Mouse (Mus musculus) Patski (cell line): ENCODE measurements around the gene Cdc40. TPM values are rescaled to one million over a fixed set of nuclear protein-coding genes. Genes with fewer than 3 reads are reported as not detected.

Experiments
- ATAC-seq: fragments of 100-300 bp; one replicate; pipeline ENCODE4 v1.8.0; 2021
- CTCF ChIA-PET: fragments of 350-600 bp; sonication (Branson Sonifier 250); formaldehyde crosslinking; loops from one replicate; lab custom pipeline; 2022; ENCODE audit warnings: inconsistent platforms; lab: Charles Lee
- POLR2A ChIA-PET: fragments of 350-600 bp; sonication (Branson Sonifier 250); formaldehyde crosslinking; loops from one replicate; lab custom pipeline; 2022; ENCODE audit warnings: antibody characterized with exemption, inconsistent platforms; lab: Charles Lee
- DNase-seq: peaks from one replicate; pipeline ENCODE4 v3.0.0-alpha.2; 2011; ENCODE audit warnings: low read depth, low spot score
- H3K27me3 ChIP-seq: fragments of 371-371 bp; one replicate; pipeline ENCODE4 v1.5.1; 2021
- CTCF ChIP-seq: fragments of 100-300 bp; IDR thresholded peaks from one replicate; pipeline ENCODE4 v1.5.1; 2021
- in situ Hi-C: fragments of 300-500 bp; cut with MboI; formaldehyde crosslinking; loops from 3 replicates; pipeline ENCODE4 v1.11.1; 2018; ENCODE audit warnings: low pct_unique_long_range_greater_than_20kb, mixed read lengths
- polyA plus RNA-seq: library from polyadenylated mRNA; unstranded; gene quantifications from one replicate; pipeline ENCODE4 v1.2.3, GENCODE M21; 2021

Cdc40 gene
- polyA plus RNA-seq, 1 experiment from 2014 or later, result 28.1 TPM

DNA sequence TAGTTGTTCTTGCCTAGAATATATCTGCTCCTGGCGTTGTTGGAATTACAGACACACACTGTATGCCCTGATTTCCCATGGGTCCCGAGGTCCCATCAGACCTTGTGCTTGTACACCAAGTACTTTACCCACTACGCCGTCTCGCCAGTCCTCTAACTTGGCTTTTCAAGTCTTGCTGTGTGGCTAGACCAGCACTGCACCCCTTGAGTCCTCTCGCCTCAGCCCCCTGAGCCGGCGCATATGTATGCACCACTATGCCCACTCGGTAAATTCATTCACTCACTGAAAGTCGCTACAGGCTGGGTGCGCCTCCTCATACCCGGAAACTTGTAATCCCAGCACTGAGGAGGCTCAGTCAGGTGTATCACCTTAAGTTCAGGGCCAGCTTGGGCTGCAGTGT lies 12.7 kb upstream of the Cdc40 start:
- POLR2A ChIA-PET, result no interaction called here
- CTCF ChIA-PET, result interaction anchor here (1.3 kb wide), 1 partner anchor 11 kb away, joined by 4 read pairs; no protein-coding TSS in a partner anchor

DNA sequence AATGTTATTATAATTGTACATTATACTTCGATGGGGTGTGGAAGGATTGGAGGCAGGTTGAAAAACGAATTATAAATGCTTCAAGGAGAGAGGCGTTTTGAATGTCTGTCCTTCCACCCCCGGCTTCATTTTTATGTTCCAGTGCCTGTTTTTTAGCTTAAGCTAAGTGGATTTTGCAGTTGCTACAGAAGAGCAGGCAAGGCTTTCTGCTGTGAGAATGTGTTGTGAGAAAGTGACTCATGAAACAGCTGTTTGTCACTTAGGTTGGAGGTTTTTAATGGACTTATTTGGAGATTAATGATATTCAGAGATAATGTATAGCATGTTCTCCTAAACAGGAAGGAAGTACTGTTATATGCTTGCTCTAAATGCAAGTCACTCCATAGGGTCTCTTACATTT lies 6.0 kb upstream of the Cdc40 start:
- ATAC-seq, result no peak
- in situ Hi-C loops, result loop anchor here (25.0 kb wide), 1 partner anchor 627 kb away; the partner anchor contains the start of gene Gtf3c6
- no peak for DNase-seq
- H3K27me3 ChIP-seq, result no peaks in the 10 kb centered on the region
- CTCF ChIA-PET, result no interaction called here
- no peak for TF ChIP-seq CTCF
- POLR2A ChIA-PET, result no interaction called here

More for the DNA sequence above, 12.7 kb upstream of the Cdc40 start:
- no peak for TF ChIP-seq CTCF
- DNase-seq (no peak), ATAC-seq (no peak)
- H3K27me3 ChIP-seq, result no peaks in the 10 kb centered on the region
- in situ Hi-C loops, result loop anchor here (25.0 kb wide), 1 partner anchor 633 kb away; the partner anchor contains the start of gene Gtf3c6

GRCm38 (mm10) chr10:40887316-40887715 lies 4.2 kb upstream of the Cdc40 start:
- no peak for TF ChIP-seq CTCF
- ATAC-seq, result no peak
- no peak for DNase-seq
- POLR2A ChIA-PET, result interaction anchor here (0.7 kb wide), 1 partner anchor 288 kb away, joined by 5 read pairs; no protein-coding TSS in a partner anchor
- CTCF ChIA-PET, result interaction anchor here (1.2 kb wide), 1 partner anchor 12 kb away, joined by 3 read pairs; no protein-coding TSS in a partner anchor
- H3K27me3 ChIP-seq, result no peaks in the 10 kb centered on the region
- in situ Hi-C loops, result loop anchor here (25.0 kb wide), 1 partner anchor 625 kb away; the partner anchor contains the start of gene Gtf3c6

- TF ChIP-seq CTCF, result no peak
- ChIA-PET POLR2A (no interaction called here), CTCF (interaction anchor here (0.8 to 1.7 kb wide), 6 partner anchors 11 to 244 kb away, joined by 3 to 12 read pairs (median 4); no protein-coding TSS in a partner anchor)
- DNase-seq (no peak), ATAC-seq (no peak)
- no peaks in the 10 kb centered on the region for H3K27me3 ChIP-seq
- in situ Hi-C loops, result loop anchor here (25.0 kb wide), 1 partner anchor 623 kb away; the partner anchor contains the start of gene Gtf3c6
Observed at GRCm38 (mm10) chr10:40885432-40885831, 2.3 kb upstream of the Cdc40 start.

DNA sequence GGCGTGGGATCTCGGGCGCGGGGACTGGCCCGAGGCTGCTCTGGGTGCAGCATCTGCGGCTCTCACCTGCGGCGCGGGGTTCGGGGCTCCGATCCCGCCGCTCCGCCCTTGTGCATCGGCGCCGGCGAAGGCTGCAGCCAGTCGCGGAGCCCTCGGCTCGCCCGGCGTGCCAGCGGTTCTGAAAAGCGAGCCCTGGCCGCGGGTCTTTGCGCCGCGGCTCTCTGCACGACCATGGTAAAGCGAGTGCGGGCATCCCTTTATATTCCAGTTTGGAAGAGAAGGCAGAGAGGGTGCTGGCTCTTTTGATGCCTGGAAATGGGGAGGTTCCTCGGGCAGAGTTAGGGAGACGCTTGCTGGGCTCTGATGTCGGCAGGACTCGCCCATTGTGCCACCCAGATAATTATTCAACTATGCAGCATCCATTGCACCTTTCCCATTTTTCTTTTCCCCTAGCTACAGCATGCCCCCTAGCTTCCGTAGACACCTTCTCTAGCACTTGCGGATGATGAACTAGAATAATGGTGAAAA lies 1.2 kb upstream of the Cdc40 start:
- H3K27me3 ChIP-seq, result no peaks in the 10 kb centered on the region
- ChIA-PET POLR2A (interaction anchor here (0.6 kb wide), 1 partner anchor 26 kb away, joined by 3 read pairs; no protein-coding TSS in a partner anchor), CTCF (interaction anchor here (0.6 to 1.7 kb wide), 8 partner anchors 12 to 236 kb away, joined by 3 to 12 read pairs (median 4); no protein-coding TSS in a partner anchor)
- in situ Hi-C loops, result loop anchor here (5.0 to 25.0 kb wide), 2 partner anchors 232 to 622 kb away; partner anchors contain the start of gene Gtf3c6
- DNase-seq (no peak), ATAC-seq (peak; percentile 40)
- peak; percentile 69 for TF ChIP-seq CTCF

DNA sequence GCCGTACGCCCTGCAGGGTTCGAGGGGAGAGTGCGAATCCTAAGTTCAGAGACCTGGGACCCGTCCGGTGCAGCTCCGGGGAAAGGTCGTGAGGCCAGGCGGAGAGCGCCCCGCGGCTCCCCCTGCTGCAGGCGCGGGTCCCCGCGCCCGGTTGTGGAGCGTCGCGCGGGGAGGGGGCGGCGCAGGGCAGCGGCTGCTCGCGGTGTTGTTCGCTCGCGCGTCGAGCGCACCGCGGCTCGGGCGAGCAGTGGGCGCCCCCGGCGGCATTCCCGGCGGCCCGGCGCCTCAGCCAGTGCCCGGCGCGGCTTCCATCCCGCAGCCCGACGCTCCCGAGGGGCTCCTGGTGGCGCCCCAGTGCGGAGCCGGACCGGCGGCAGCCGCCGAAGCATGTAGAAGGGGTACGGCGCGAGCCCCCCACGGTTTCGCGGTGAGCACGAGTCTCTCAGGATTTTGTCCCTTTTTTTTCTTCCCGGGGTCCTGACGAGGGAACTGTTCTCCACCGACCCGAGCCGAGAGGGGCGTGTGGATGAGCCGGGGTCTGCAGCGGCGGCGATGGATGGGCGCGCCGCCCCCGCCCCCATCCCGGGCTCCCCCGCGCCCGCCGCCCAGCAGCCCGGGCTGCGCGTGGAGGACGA lies 650 bp upstream of the Cdc40 start:
- no peaks in the 10 kb centered on the region for H3K27me3 ChIP-seq
- no peak for DNase-seq
- peak; percentile 93 for ATAC-seq
- TF ChIP-seq CTCF, result no peak
- CTCF ChIA-PET, result interaction anchor here (1.2 to 1.6 kb wide), 3 partner anchors 9 to 232 kb away, joined by 3 to 5 read pairs (median 4); no protein-coding TSS in a partner anchor
- in situ Hi-C loops, result loop anchor here (5.0 to 25.0 kb wide), 2 partner anchors 231 to 621 kb away; partner anchors contain the start of gene Gtf3c6
- POLR2A ChIA-PET, result no interaction called here

- DNase-seq (no peak), ATAC-seq (no peak)
- H3K27me3 ChIP-seq, result no peaks in the 10 kb centered on the region
- in situ Hi-C loops, result loop anchor here (5.0 to 25.0 kb wide), 2 partner anchors 230 to 620 kb away; partner anchors contain the start of gene Gtf3c6
- ChIA-PET CTCF (interaction anchor here (1.3 kb wide), 1 partner anchor 8 kb away, joined by 3 read pairs; no protein-coding TSS in a partner anchor), POLR2A (interaction anchor here (1.1 to 1.2 kb wide), 2 partner anchors 240 to 329 kb away, joined by 4 read pairs; no protein-coding TSS in a partner anchor)
- no peak for TF ChIP-seq CTCF
Observed at GRCm38 (mm10) chr10:40882333-40882732, 778 bp downstream of the Cdc40 start.

DNA sequence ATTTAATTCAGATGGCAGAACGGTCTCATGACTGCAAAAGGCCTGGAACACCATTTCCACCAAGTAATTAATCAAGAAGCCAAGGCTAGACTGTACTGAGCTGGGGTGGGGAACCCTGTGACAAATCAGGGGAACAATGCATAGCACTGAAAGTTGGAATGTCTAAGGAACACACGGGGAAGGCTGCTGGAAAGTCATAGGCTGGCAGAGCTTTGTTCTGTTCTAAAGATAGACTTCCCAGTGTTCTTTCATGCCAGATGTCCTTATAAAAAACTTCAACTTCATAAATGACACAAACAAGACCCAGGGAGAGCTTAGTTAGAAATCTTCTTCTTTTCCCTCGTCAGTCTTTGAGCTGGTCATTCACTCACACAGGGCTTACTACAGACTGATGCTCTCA lies 1.9 kb downstream of the Cdc40 start:
- no peaks in the 10 kb centered on the region for H3K27me3 ChIP-seq
- in situ Hi-C loops, result loop anchor here (5.0 to 25.0 kb wide), 2 partner anchors 229 to 619 kb away; partner anchors contain the start of gene Gtf3c6
- no peak for DNase-seq
- ChIA-PET POLR2A (no interaction called here), CTCF (interaction anchor here (1.9 kb wide), 1 partner anchor 232 kb away, joined by 5 read pairs; no protein-coding TSS in a partner anchor)
- TF ChIP-seq CTCF, result no peak
- ATAC-seq, result no peak

DNA sequence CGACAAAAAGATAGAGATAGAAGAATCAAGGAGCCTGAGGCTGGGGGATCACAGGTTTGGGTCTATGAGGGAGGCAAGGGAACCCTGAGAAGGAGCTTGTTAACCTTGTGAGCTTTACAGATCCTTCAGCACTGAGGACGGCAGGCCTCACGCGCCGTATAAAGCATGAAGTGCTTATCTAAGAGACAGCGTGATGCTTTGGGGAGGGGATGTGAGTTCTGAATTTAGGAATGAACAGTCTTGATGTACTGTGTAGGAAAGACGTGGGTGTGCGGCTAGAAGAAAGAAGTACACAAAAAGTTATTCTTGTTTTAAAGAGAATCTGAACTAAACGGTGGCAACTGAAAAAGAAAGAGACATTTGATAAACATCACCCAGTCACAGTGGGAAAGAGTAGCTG lies 3.1 kb downstream of the Cdc40 start:
- ChIA-PET CTCF (interaction anchor here (1.9 kb wide), 1 partner anchor 231 kb away, joined by 5 read pairs; no protein-coding TSS in a partner anchor), POLR2A (interaction anchor here (0.7 kb wide), 1 partner anchor 469 kb away, joined by 3 read pairs; no protein-coding TSS in a partner anchor)
- no peak for TF ChIP-seq CTCF
- H3K27me3 ChIP-seq, result no peaks in the 10 kb centered on the region
- in situ Hi-C loops, result loop anchor here (5.0 to 25.0 kb wide), 2 partner anchors 228 to 618 kb away; partner anchors contain the start of gene Gtf3c6
- ATAC-seq, result no peak
- DNase-seq, result no peak

DNA sequence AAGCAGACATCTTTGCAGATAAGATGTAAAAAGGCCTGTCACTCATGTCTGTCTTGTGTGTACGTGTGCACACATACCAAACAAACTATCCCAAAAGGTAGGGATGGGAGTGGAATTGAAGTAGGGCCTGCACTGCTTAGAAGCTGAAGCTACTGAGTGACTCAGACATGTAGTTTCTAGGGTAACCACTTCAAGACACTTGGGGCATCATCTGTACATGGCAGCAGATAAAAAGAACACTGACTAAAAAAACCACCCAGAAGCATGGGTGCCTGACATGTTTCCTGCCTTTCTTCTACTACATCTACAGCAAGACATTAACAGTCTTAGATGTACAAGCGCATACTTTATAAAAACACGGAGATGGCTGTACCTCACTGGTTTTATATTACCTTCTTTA lies 4.9 kb downstream of the Cdc40 start:
- in situ Hi-C loops, result loop anchor here (25.0 kb wide), 1 partner anchor 616 kb away; the partner anchor contains the start of gene Gtf3c6
- no peaks in the 10 kb centered on the region for H3K27me3 ChIP-seq
- POLR2A ChIA-PET, result no interaction called here
- ATAC-seq, result no peak
- CTCF ChIA-PET, result interaction anchor here (1.3 kb wide), 1 partner anchor 22 kb away, joined by 7 read pairs; no protein-coding TSS in a partner anchor
- TF ChIP-seq CTCF, result no peak
- DNase-seq, result no peak
